Mouse (Mus musculus) lung, embryonic 14.5 days (tissue): Measurements from ENCODE around the gene Togaram2. TPM values are rescaled to one million over a fixed set of nuclear protein-coding genes. Genes with fewer than 3 reads are reported as not detected.

Experiments
- ATAC-seq: fragments of 200-750 bp; cut with Nextera tagmentation; 2 replicates; pipeline ENCODE4 v1.8.0; 2017; ENCODE audit warnings: mild to moderate bottlenecking, moderate TSS enrichment, moderate library complexity; ENCODE audit not compliant: insufficient read depth
- DNase-seq: peaks from one replicate; pipeline ENCODE4 v3.0.0-alpha.2; 2015
- H3K27ac ChIP-seq: fragments of 300-500 bp; sonication (generic); 2 replicates; pipeline ENCODE4 v1.5.1; 2014; ENCODE audit warnings: low read depth, mild to moderate bottlenecking, moderate library complexity
- H3K27me3 ChIP-seq: fragments of 300-500 bp; sonication (generic); 2 replicates; pipeline ENCODE4 v1.6.1; 2014; ENCODE audit warnings: low read length, control low read depth; ENCODE audit not compliant: insufficient read depth
- H3K36me3 ChIP-seq: fragments of 300-500 bp; sonication (generic); 2 replicates; pipeline ENCODE4 v1.6.1; 2014; ENCODE audit warnings: control low read depth; ENCODE audit not compliant: insufficient read depth
- H3K4me1 ChIP-seq: fragments of 300-500 bp; sonication (generic); 2 replicates; pipeline ENCODE4 v1.6.1; 2014; ENCODE audit warnings: antibody characterized with exemption, control low read depth; ENCODE audit not compliant: insufficient read depth
- H3K4me2 ChIP-seq: fragments of 300-500 bp; sonication (generic); 2 replicates; pipeline ENCODE4 v1.6.1; 2014; ENCODE audit warnings: mild to moderate bottlenecking
- H3K4me3 ChIP-seq: fragments of 300-500 bp; sonication (generic); 2 replicates; pipeline ENCODE4 v1.5.1; 2014; ENCODE audit warnings: low read depth, low read length
- H3K9ac ChIP-seq: fragments of 300-500 bp; sonication (generic); 2 replicates; pipeline ENCODE4 v1.6.1; 2014
- H3K9me3 ChIP-seq: fragments of 300-500 bp; sonication (generic); 2 replicates; pipeline ENCODE4 v1.6.1; 2016; ENCODE audit warnings: low read depth, low read length, control low read depth
- CTCF ChIP-seq: IDR thresholded peaks from 2 replicates; pipeline ENCODE4 v1.5.1; 2016; ENCODE audit warnings: antibody characterized with exemption, low read depth
- WGBS: fragments of 180-500 bp; shearing (Covaris S2); extraction: QIAGEN DNeasy Blood & Tissue Kit; methylation state at CpG from one replicate; pipeline ENCODE4 v1.1.7; 2014; 5-methylcytosine and 5-hydroxymethylcytosine counted together
- polyA plus RNA-seq: library from polyadenylated mRNA; unstranded; fragments of >200 nt; fragmentation: Nextera tagmentation; extraction: Ambion mirVana; gene quantifications from 2 replicates; pipeline ENCODE4 v1.2.1, GENCODE M21; 2014

Gene Togaram2
- polyA plus RNA-seq, 1 experiment from 2014 or later, result 0.51 TPM

DNA sequence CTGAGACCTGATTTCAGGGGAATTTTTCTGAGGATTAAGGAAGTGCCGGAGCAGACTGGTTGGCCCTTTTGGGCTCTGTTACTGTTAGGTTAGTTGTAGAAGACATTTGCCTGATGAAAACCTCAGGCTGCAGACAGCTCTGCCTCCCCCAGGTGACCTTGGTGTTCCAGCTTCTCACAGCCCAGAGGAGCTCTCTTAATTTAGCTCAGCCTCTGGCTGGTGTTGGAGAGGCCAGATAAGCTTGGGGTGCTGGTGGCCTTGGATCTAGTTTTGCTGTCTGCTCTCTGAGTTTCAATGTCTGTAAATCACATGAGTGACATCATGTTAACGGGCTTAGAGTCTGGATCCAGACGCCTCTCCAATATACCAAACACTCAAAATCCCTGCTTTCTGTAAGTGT is 48.0 kb downstream of the Togaram2 start:
- no peaks in the 10 kb centered on the region for H3K36me3 ChIP-seq
- H3K4me1 ChIP-seq, result no peaks in the 10 kb centered on the region
- no peak for TF ChIP-seq CTCF
- no peak for DNase-seq
- no peak overlapping the region for H3K9ac ChIP-seq
- no peak overlapping the region for H3K4me3 ChIP-seq
- no peaks in the 10 kb centered on the region for H3K27me3 ChIP-seq
- ATAC-seq, result no peak
- H3K9me3 ChIP-seq, result no peaks in the 10 kb centered on the region
- H3K27ac ChIP-seq, result no peak overlapping the region
- 54% methylated on average over 3 of the region's 3 CpGs for WGBS
- no peak overlapping the region for H3K4me2 ChIP-seq

DNA sequence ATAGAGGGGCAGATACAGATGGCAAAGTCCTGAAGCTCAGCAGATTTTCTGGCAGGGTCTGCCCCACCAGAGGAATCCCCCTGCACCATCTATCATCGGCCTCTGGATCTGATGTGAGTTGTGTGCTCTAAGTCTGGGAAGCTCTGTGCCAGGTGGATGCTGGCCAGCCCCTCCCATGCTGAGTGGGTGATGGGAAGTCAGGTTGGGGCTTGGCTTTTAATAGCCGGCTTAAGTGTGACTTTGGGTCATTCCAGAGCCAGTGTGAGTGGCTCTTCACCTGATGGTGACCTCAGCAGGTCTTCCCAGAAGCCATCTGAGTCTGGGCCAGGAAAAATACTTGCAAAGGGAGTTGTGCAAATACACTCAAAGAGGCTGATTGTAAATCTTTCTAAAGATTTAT is 57.6 kb downstream of the Togaram2 start:
- Histone ChIP-seq H3K4me3 (no peak overlapping the region), H3K9ac (no peak overlapping the region), H3K36me3 (no peaks in the 10 kb centered on the region), H3K9me3 (no peaks in the 10 kb centered on the region), H3K4me1 (no peaks in the 10 kb centered on the region), H3K27ac (no peak overlapping the region), H3K27me3 (no peaks in the 10 kb centered on the region), H3K4me2 (no peak overlapping the region)
- 34% methylated on average over 2 of the region's 2 CpGs for WGBS
- TF ChIP-seq CTCF, result no peak
- DNase-seq (peak; percentile 63), ATAC-seq (peak; percentile 88)

GRCm38 (mm10) chr17:71736442-71736841 is 63.4 kb downstream of the Togaram2 start:
- H3K4me2 ChIP-seq, result no peak overlapping the region
- WGBS, result 27% methylated on average over 3 of the region's 3 CpGs
- TF ChIP-seq CTCF, result no peak

GRCm38 (mm10) chr17:71742156-71742555 is 69.1 kb downstream of the Togaram2 start:
- no peak for ATAC-seq
- no peaks in the 10 kb centered on the region for H3K4me1 ChIP-seq
- WGBS, result 78% methylated on average over 3 of the region's 3 CpGs
- no peaks in the 10 kb centered on the region for H3K36me3 ChIP-seq
- H3K9me3 ChIP-seq, result no peaks in the 10 kb centered on the region
- no peaks in the 10 kb centered on the region for H3K27me3 ChIP-seq
- H3K9ac ChIP-seq, result no peak overlapping the region
- H3K4me3 ChIP-seq, result no peak overlapping the region
- no peak overlapping the region for H3K27ac ChIP-seq
- DNase-seq, result no peak
- H3K4me2 ChIP-seq, result no peak overlapping the region
- TF ChIP-seq CTCF, result no peak

More at GRCm38 (mm10) chr17:71736442-71736841, 63.4 kb downstream of the Togaram2 start:
- no peaks in the 10 kb centered on the region for H3K36me3 ChIP-seq
- ATAC-seq (no peak), DNase-seq (no peak)
- H3K9ac ChIP-seq, result no peak overlapping the region
- no peak overlapping the region for H3K27ac ChIP-seq
- no peaks in the 10 kb centered on the region for H3K9me3 ChIP-seq
- H3K27me3 ChIP-seq, result no peaks in the 10 kb centered on the region
- H3K4me3 ChIP-seq, result no peak overlapping the region
- H3K4me1 ChIP-seq, result no peaks in the 10 kb centered on the region

GRCm38 (mm10) chr17:71742935-71743334 is 69.9 kb downstream of the Togaram2 start:
- peak; percentile 72 for DNase-seq
- H3K9me3 ChIP-seq, result no peaks in the 10 kb centered on the region
- no peaks in the 10 kb centered on the region for H3K27me3 ChIP-seq
- no peak for TF ChIP-seq CTCF
- H3K27ac ChIP-seq, result no peak overlapping the region
- H3K4me2 ChIP-seq, result no peak overlapping the region
- no peaks in the 10 kb centered on the region for H3K36me3 ChIP-seq
- no peak for ATAC-seq
- H3K4me1 ChIP-seq, result no peaks in the 10 kb centered on the region
- H3K4me3 ChIP-seq, result no peak overlapping the region
- H3K9ac ChIP-seq, result no peak overlapping the region
- 23% methylated on average over 5 of the region's 5 CpGs for WGBS

DNA sequence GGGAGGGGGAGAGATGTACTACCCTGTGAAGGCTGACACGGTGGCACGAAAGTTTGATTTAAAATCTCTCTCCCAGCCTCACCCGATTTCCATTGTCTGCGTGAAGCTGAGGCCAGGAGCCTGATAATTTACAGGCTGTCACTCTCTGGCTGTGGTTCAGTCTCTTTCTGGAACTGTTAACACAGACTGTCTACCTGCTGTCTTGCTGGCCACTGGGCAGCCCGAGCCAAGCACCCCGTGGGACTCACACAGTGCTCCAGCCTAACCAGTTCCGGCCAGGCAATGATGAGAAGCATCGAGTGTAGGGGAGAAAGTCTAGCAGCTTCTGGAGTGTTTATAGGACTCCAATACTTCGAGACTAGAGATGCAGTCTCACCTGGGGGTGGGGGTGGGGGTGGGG is 73.1 kb downstream of the Togaram2 start:
- WGBS, result 69% methylated on average over 9 of the region's 9 CpGs
- Histone ChIP-seq H3K4me3 (no peak overlapping the region), H3K27me3 (no peaks in the 10 kb centered on the region), H3K4me1 (no peaks in the 10 kb centered on the region), H3K36me3 (no peaks in the 10 kb centered on the region), H3K4me2 (no peak overlapping the region), H3K9ac (no peak overlapping the region), H3K27ac (no peak overlapping the region), H3K9me3 (no peaks in the 10 kb centered on the region)
- no peak for ATAC-seq
- no peak for TF ChIP-seq CTCF
- DNase-seq, result no peak

GRCm38 (mm10) chr17:71747561-71747960 is 74.5 kb downstream of the Togaram2 start:
- TF ChIP-seq CTCF, result no peak
- WGBS, result 54% methylated on average over 8 of the region's 8 CpGs
- H3K4me3 ChIP-seq, result no peak overlapping the region
- ATAC-seq (0 out of 2 replicates have a peak, but pooled peaks have one; percentile 17), DNase-seq (no peak)
- no peaks in the 10 kb centered on the region for H3K4me1 ChIP-seq
- no peak overlapping the region for H3K4me2 ChIP-seq
- no peak overlapping the region for H3K27ac ChIP-seq
- H3K27me3 ChIP-seq, result no peaks in the 10 kb centered on the region
- H3K9ac ChIP-seq, result no peak overlapping the region
- H3K36me3 ChIP-seq, result no peaks in the 10 kb centered on the region
- no peaks in the 10 kb centered on the region for H3K9me3 ChIP-seq
